Mouse (Mus musculus): ENCODE measurements at regions not wholly inside any gene's neighbourhood (a gene's known extent, or its start where the extent isn't known, plus 50 kb on each side); places are given as distances from the start of the nearest gene placed in this dataset.

DNA sequence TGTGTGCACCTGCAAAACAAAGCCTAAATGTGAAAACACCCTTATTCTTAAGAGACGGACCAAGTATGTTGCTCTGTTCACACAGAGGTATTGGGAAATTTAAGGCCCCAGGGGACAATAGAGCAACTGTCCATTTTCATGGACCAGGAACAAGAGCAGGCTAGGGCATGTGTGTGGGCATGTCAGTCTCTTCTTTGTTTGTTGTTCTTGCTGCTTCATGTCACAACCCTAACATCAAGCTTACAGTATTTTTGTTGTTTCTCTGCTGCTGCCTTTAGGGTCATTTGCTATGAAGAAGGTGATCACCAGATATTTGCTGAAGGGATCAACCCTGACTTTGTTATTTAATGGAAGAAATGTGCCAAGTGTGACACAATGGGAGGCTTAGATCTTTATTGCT lies 96.4 kb upstream of the Slc22a23 start:
- TF ChIP-seq CTCF (IDR thresholded peaks at IDR 0.05; ENCODE audit: borderline replicate concordance, extremely low read depth, insufficient read depth, insufficient read length), result no peak
- TF ChIP-seq POLR2A (IDR thresholded peaks at IDR 0.05; ENCODE audit: borderline replicate concordance, extremely low read depth, insufficient read depth, insufficient read length, poor library complexity, severe bottlenecking), result no peak

Measured in brain, embryonic 14.5 days (tissue).